Mouse (Mus musculus) mesoderm, embryonic 11.5 days (tissue): ENCODE results near the gene Avp.
"Not testable (repeated sequence)": the region's sequence is repeated elsewhere in the genome, so short reads cannot be mapped to it uniquely, and the experiment has no call there.

Source experiments
- DNase-seq: peaks from one replicate; pipeline ENCODE4 v3.0.0-alpha.2; 2012; ENCODE audit warnings: low read depth, low spot score

The Avp gene

GRCm38 (mm10) chr2:130582552-130582951 is at the start of gene Avp:
Gene Avp, minus strand, starts transcription at chr2:130582554.
- DNase-seq, result no peak

- peak; percentile 79 for DNase-seq
Measured at GRCm38 (mm10) chr2:130629839-130630203, 47.5 kb upstream of the Avp start, which contains the start of the genes Fastkd5 and Ubox5. Gene Fastkd5, minus strand, starts transcription at chr2:130630027. Gene Ubox5, minus strand, starts transcription at chr2:130630038.

GRCm38 (mm10) chr2:130629080-130629838 is 46.9 kb upstream of the Avp start:
- DNase-seq, result no peak

- DNase-seq, result no peak
Measured at GRCm38 (mm10) chr2:130628424-130628823, 46.1 kb upstream of the Avp start.

GRCm38 (mm10) chr2:130618972-130619371 is 36.6 kb upstream of the Avp start:
- DNase-seq, result no peak

- peak; percentile 16 for DNase-seq
Measured at GRCm38 (mm10) chr2:130613091-130613490, 30.7 kb upstream of the Avp start.

- DNase-seq, result no peak
Measured at GRCm38 (mm10) chr2:130602195-130602594, 19.8 kb upstream of the Avp start.

- DNase-seq, result no peak
Measured at GRCm38 (mm10) chr2:130598399-130598798, 16.0 kb upstream of the Avp start.

- DNase-seq, result peak; percentile 48
Measured at GRCm38 (mm10) chr2:130597601-130598010, 15.3 kb upstream of the Avp start.

GRCm38 (mm10) chr2:130595596-130595995 is 13.2 kb upstream of the Avp start:
- DNase-seq, result no peak

- DNase-seq, result no peak
Measured at GRCm38 (mm10) chr2:130591016-130591415, 8.7 kb upstream of the Avp start.

- DNase-seq, result no peak
Measured at GRCm38 (mm10) chr2:130589761-130590160, 7.4 kb upstream of the Avp start.

GRCm38 (mm10) chr2:130589157-130589556 is 6.8 kb upstream of the Avp start:
- no peak for DNase-seq

- no peak for DNase-seq
Measured at GRCm38 (mm10) chr2:130588373-130588772, 6.0 kb upstream of the Avp start.

GRCm38 (mm10) chr2:130586016-130586415 is 3.7 kb upstream of the Avp start:
- DNase-seq, result no peak

GRCm38 (mm10) chr2:130583902-130584560 is 1.7 kb upstream of the Avp start:
- DNase-seq, result no peak

GRCm38 (mm10) chr2:130581201-130581600 is 1.2 kb downstream of the Avp start:
- no peak for DNase-seq

- no peak for DNase-seq
Measured at GRCm38 (mm10) chr2:130579791-130580190, 2.6 kb downstream of the Avp start.

GRCm38 (mm10) chr2:130578148-130578547 is 4.2 kb downstream of the Avp start:
- peak; percentile 59 for DNase-seq

- DNase-seq, result peak; percentile 21
Measured at GRCm38 (mm10) chr2:130577632-130578031, 4.7 kb downstream of the Avp start.

GRCm38 (mm10) chr2:130577021-130577420 is 5.3 kb downstream of the Avp start:
- DNase-seq, result no peak

GRCm38 (mm10) chr2:130576564-130576963 is 5.8 kb downstream of the Avp start:
- not testable (repeated sequence) for DNase-seq

GRCm38 (mm10) chr2:130575873-130576272 is 6.5 kb downstream of the Avp start, which contains the start of gene Oxt:
Gene Oxt, plus strand, starts transcription at chr2:130576173.
- no peak for DNase-seq
